Mouse (Mus musculus) midbrain, embryonic 12.5 days (tissue): ENCODE data around the gene Fdx1. TPM values are rescaled to one million over a fixed set of nuclear protein-coding genes. Genes with fewer than 3 reads are reported as not detected.

ENCODE experiments used
- ATAC-seq: fragments of 200-750 bp; cut with Nextera tagmentation; 2 replicates; pipeline ENCODE4 v1.8.0; 2017; ENCODE audit warnings: low read depth, moderate TSS enrichment, moderate library complexity; ENCODE audit not compliant: low FRiP score
- H3K27ac ChIP-seq: fragments of 300-500 bp; sonication (generic); replicated peaks from 2 replicates; pipeline ENCODE4 v1.5.1; 2016; ENCODE audit warnings: mild to moderate bottlenecking
- H3K27me3 ChIP-seq: fragments of 300-500 bp; sonication (generic); 2 replicates; pipeline ENCODE4 v1.6.1; 2016; ENCODE audit warnings: mild to moderate bottlenecking
- H3K36me3 ChIP-seq: fragments of 300-500 bp; sonication (generic); 2 replicates; pipeline ENCODE4 v1.6.1; 2016
- H3K4me1 ChIP-seq: fragments of 300-500 bp; sonication (generic); 2 replicates; pipeline ENCODE4 v1.6.1; 2016
- H3K4me2 ChIP-seq: fragments of 300-500 bp; sonication (generic); replicated peaks from 2 replicates; pipeline ENCODE4 v1.6.1; 2016; ENCODE audit warnings: mild to moderate bottlenecking, moderate library complexity
- H3K4me3 ChIP-seq: fragments of 300-500 bp; sonication (generic); 2 replicates; pipeline ENCODE4 v1.5.1; 2016; ENCODE audit warnings: mild to moderate bottlenecking
- H3K9ac ChIP-seq: fragments of 300-500 bp; sonication (generic); replicated peaks from 2 replicates; pipeline ENCODE4 v1.6.1; 2016; ENCODE audit warnings: mild to moderate bottlenecking, moderate library complexity
- H3K9me3 ChIP-seq: fragments of 300-500 bp; sonication (generic); 2 replicates; pipeline ENCODE4 v1.6.1; 2016; ENCODE audit warnings: mild to moderate bottlenecking
- WGBS: fragments of 180-500 bp; shearing (Covaris S2); methylation state at CpG from one replicate; pipeline ENCODE4 v1.1.7; 2016; 5-methylcytosine and 5-hydroxymethylcytosine counted together
- polyA plus RNA-seq: library from polyadenylated mRNA; unstranded; fragments of >200 nt; fragmentation: Nextera tagmentation; extraction: Ambion mirVana; gene quantifications from 2 replicates; pipeline ENCODE4 v1.2.1, GENCODE M21; 2016

Gene Fdx1
- polyA plus RNA-seq, 1 experiment from 2014 or later, result 55.5 TPM

- H3K27me3 ChIP-seq, result no peaks in the 10 kb centered on the region
- peaks cover 22% of the 10 kb centered on the region for H3K36me3 ChIP-seq
- H3K4me1 ChIP-seq, result peaks cover 14% of the 10 kb centered on the region
- H3K9ac ChIP-seq, result no peak overlapping the region
- whole genome bisulfite sequencing, result 93% methylated on average over 8 of the region's 8 CpGs
- ATAC-seq, result no peak
- H3K4me2 ChIP-seq, result no peak overlapping the region
- H3K9me3 ChIP-seq, result no peaks in the 10 kb centered on the region
- no peak overlapping the region for H3K4me3 ChIP-seq
- H3K27ac ChIP-seq, result no peak overlapping the region
Observed at GRCm38 (mm10) chr9:51957025-51957424, 6.3 kb downstream of the Fdx1 start.

GRCm38 (mm10) chr9:51956484-51956883 is 6.9 kb downstream of the Fdx1 start:
- no peak overlapping the region for H3K4me2 ChIP-seq

GRCm38 (mm10) chr9:51951337-51951736 is 12.0 kb downstream of the Fdx1 start:
- no peak for ATAC-seq
- Histone ChIP-seq H3K9ac (no peak overlapping the region), H3K27me3 (no peaks in the 10 kb centered on the region), H3K4me3 (no peak overlapping the region), H3K9me3 (no peaks in the 10 kb centered on the region), H3K36me3 (peaks cover 29% of the 10 kb centered on the region), H3K4me1 (no peaks in the 10 kb centered on the region), H3K4me2 (no peak overlapping the region), H3K27ac (no peak overlapping the region)
- 81% methylated on average over 2 of the region's 2 CpGs for WGBS

More at GRCm38 (mm10) chr9:51956484-51956883, 6.9 kb downstream of the Fdx1 start:
- H3K4me3 ChIP-seq, result no peak overlapping the region
- no peaks in the 10 kb centered on the region for H3K27me3 ChIP-seq
- no peak overlapping the region for H3K9ac ChIP-seq
- no peak for ATAC-seq
- peaks cover 8% of the 10 kb centered on the region; the same call in 1 of the 2 replicates for H3K4me1 ChIP-seq
- H3K36me3 ChIP-seq, result peaks cover 22% of the 10 kb centered on the region
- no peaks in the 10 kb centered on the region for H3K9me3 ChIP-seq
- WGBS, result 94% methylated on average over 2 of the region's 2 CpGs
- H3K27ac ChIP-seq, result no peak overlapping the region

- H3K4me3 ChIP-seq, result no peak overlapping the region
- H3K9me3 ChIP-seq, result no peaks in the 10 kb centered on the region
- no peak for ATAC-seq
- no peak overlapping the region for H3K4me2 ChIP-seq
- peaks cover 26% of the 10 kb centered on the region; the same call in 1 of the 2 replicates for H3K36me3 ChIP-seq
- H3K27ac ChIP-seq, result no peak overlapping the region
- H3K4me1 ChIP-seq, result no peaks in the 10 kb centered on the region
- 69% methylated on average over 1 of the region's 1 CpGs for WGBS
- H3K27me3 ChIP-seq, result no peaks in the 10 kb centered on the region
- H3K9ac ChIP-seq, result no peak overlapping the region
Observed at GRCm38 (mm10) chr9:51950667-51951066, 12.7 kb downstream of the Fdx1 start.

GRCm38 (mm10) chr9:51950225-51950624 is 13.1 kb downstream of the Fdx1 start:
- H3K27ac ChIP-seq, result no peak overlapping the region
- 68% methylated on average over 3 of the region's 3 CpGs for WGBS
- no peaks in the 10 kb centered on the region for H3K4me1 ChIP-seq
- no peak overlapping the region for H3K4me2 ChIP-seq
- H3K4me3 ChIP-seq, result no peak overlapping the region
- H3K36me3 ChIP-seq, result peaks cover 23% of the 10 kb centered on the region; the same call in 1 of the 2 replicates
- H3K27me3 ChIP-seq, result no peaks in the 10 kb centered on the region
- ATAC-seq, result no peak
- H3K9me3 ChIP-seq, result no peaks in the 10 kb centered on the region
- no peak overlapping the region for H3K9ac ChIP-seq

GRCm38 (mm10) chr9:51943934-51944333 is 19.4 kb downstream of the Fdx1 start:
- no peaks in the 10 kb centered on the region for H3K27me3 ChIP-seq
- H3K9ac ChIP-seq, result no peak overlapping the region
- no peak overlapping the region for H3K4me3 ChIP-seq
- H3K9me3 ChIP-seq, result no peaks in the 10 kb centered on the region
- ATAC-seq, result no peak
- no peak overlapping the region for H3K27ac ChIP-seq
- H3K4me2 ChIP-seq, result no peak overlapping the region
- no peaks in the 10 kb centered on the region for H3K4me1 ChIP-seq
- H3K36me3 ChIP-seq, result peaks cover 23% of the 10 kb centered on the region; the same call in 1 of the 2 replicates
- 97% methylated on average over 6 of the region's 6 CpGs for WGBS

GRCm38 (mm10) chr9:51934641-51935040 is 28.7 kb downstream of the Fdx1 start:
- Histone ChIP-seq H3K4me1 (no peaks in the 10 kb centered on the region), H3K9ac (no peak overlapping the region), H3K27ac (no peak overlapping the region), H3K4me2 (no peak overlapping the region), H3K9me3 (no peaks in the 10 kb centered on the region), H3K27me3 (no peaks in the 10 kb centered on the region), H3K36me3 (no peaks in the 10 kb centered on the region), H3K4me3 (no peak overlapping the region)
- WGBS, result 90% methylated on average over 1 of the region's 1 CpGs
- no peak for ATAC-seq

GRCm38 (mm10) chr9:51931997-51932396 is 31.4 kb downstream of the Fdx1 start:
- H3K4me1 ChIP-seq, result no peaks in the 10 kb centered on the region
- no peaks in the 10 kb centered on the region for H3K27me3 ChIP-seq
- ATAC-seq, result no peak
- no peak overlapping the region for H3K27ac ChIP-seq
- no peaks in the 10 kb centered on the region for H3K9me3 ChIP-seq
- no peak overlapping the region for H3K9ac ChIP-seq
- 87% methylated on average over 3 of the region's 3 CpGs for WGBS
- no peak overlapping the region for H3K4me3 ChIP-seq
- no peaks in the 10 kb centered on the region for H3K36me3 ChIP-seq
- H3K4me2 ChIP-seq, result no peak overlapping the region

GRCm38 (mm10) chr9:51931054-51931690 is 32.2 kb downstream of the Fdx1 start:
- ATAC-seq, result no peak
- H3K27me3 ChIP-seq, result no peaks in the 10 kb centered on the region
- no peak overlapping the region for H3K27ac ChIP-seq
- 93% methylated on average over 7 of the region's 7 CpGs for WGBS
- H3K4me3 ChIP-seq, result no peak overlapping the region
- no peaks in the 10 kb centered on the region for H3K4me1 ChIP-seq
- no peak overlapping the region for H3K4me2 ChIP-seq
- no peaks in the 10 kb centered on the region for H3K9me3 ChIP-seq
- H3K9ac ChIP-seq, result no peak overlapping the region
- no peaks in the 10 kb centered on the region for H3K36me3 ChIP-seq

GRCm38 (mm10) chr9:51929972-51930371 is 33.4 kb downstream of the Fdx1 start:
- ATAC-seq, result no peak
- WGBS, result 82% methylated on average over 5 of the region's 5 CpGs

GRCm38 (mm10) chr9:51928659-51929058 is 34.7 kb downstream of the Fdx1 start:
- no peaks in the 10 kb centered on the region for H3K4me1 ChIP-seq
- no peaks in the 10 kb centered on the region for H3K27me3 ChIP-seq
- no peak for ATAC-seq
- H3K36me3 ChIP-seq, result no peaks in the 10 kb centered on the region
- no peak overlapping the region for H3K4me3 ChIP-seq
- no peak overlapping the region for H3K9ac ChIP-seq
- 65% methylated on average over 7 of the region's 7 CpGs for WGBS
- H3K4me2 ChIP-seq, result no peak overlapping the region
- no peaks in the 10 kb centered on the region for H3K9me3 ChIP-seq
- no peak overlapping the region for H3K27ac ChIP-seq

More at GRCm38 (mm10) chr9:51929972-51930371, 33.4 kb downstream of the Fdx1 start:
- no peaks in the 10 kb centered on the region for H3K27me3 ChIP-seq
- H3K4me1 ChIP-seq, result no peaks in the 10 kb centered on the region
- H3K4me3 ChIP-seq, result no peak overlapping the region
- H3K9me3 ChIP-seq, result no peaks in the 10 kb centered on the region
- no peak overlapping the region for H3K9ac ChIP-seq
- H3K27ac ChIP-seq, result no peak overlapping the region
- no peak overlapping the region for H3K4me2 ChIP-seq
- no peaks in the 10 kb centered on the region for H3K36me3 ChIP-seq

GRCm38 (mm10) chr9:51928116-51928515 is 35.2 kb downstream of the Fdx1 start:
- WGBS, result 49% methylated on average over 10 of the region's 10 CpGs
- Histone ChIP-seq H3K27me3 (no peaks in the 10 kb centered on the region), H3K9ac (no peak overlapping the region), H3K27ac (peak overlapping the region; percentile 31; the same call in 1 of the 2 replicates), H3K36me3 (no peaks in the 10 kb centered on the region), H3K4me1 (no peaks in the 10 kb centered on the region), H3K9me3 (no peaks in the 10 kb centered on the region), H3K4me2 (no peak overlapping the region), H3K4me3 (no peak overlapping the region)
- no peak for ATAC-seq

- no peak for ATAC-seq
- H3K27ac ChIP-seq, result peak overlapping the region; percentile 31; the same call in 1 of the 2 replicates
- H3K4me3 ChIP-seq, result no peak overlapping the region
- no peak overlapping the region for H3K9ac ChIP-seq
- H3K4me2 ChIP-seq, result no peak overlapping the region
- no peaks in the 10 kb centered on the region for H3K9me3 ChIP-seq
- H3K36me3 ChIP-seq, result no peaks in the 10 kb centered on the region
- H3K27me3 ChIP-seq, result no peaks in the 10 kb centered on the region
- WGBS, result 88% methylated on average over 3 of the region's 3 CpGs
- peaks cover 2% of the 10 kb centered on the region; the same call in 1 of the 2 replicates for H3K4me1 ChIP-seq
Observed at GRCm38 (mm10) chr9:51927680-51928079, 35.7 kb downstream of the Fdx1 start.
